Mouse (Mus musculus): ENCODE measurements around the gene Dnah12. TPM values are rescaled to one million over a fixed set of nuclear protein-coding genes. Genes with fewer than 3 reads are reported as not detected.
"Not testable (repeated sequence)": the region's sequence is repeated elsewhere in the genome, so short reads cannot be mapped to it uniquely, and the experiment has no call there.

Gene Dnah12
- polyA plus RNA-seq, 1 experiment: 0.15 TPM

DNA sequence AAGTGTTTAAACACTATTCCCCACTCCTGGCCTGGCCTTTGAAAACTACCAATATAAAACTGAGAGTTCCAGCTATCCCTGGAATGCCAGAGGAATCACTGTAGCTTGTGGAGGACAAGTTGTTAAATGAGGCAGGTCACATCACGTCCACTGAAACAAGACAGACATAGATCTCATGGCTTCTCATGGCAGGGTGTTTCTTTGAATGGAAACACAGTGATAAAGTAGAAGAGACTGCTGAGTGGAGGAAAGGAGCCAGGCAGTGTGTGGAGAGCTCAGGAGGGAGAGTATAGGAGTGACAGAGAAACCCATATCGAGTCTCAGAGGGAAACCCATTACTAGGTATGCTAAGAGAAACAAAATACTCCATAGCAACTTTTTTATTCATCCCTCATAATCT lies 2.3 kb upstream of the Dnah12 start:
- Histone ChIP-seq H3K27ac (ENCODE audit: insufficient read depth, low read length) (no peak overlapping the region), H3K27me3 (ENCODE audit: control insufficient read depth, insufficient read depth, low read length, poor library complexity, severe bottlenecking) (no peaks in the 10 kb centered on the region; the same call in 1 of the 2 replicates)

DNA sequence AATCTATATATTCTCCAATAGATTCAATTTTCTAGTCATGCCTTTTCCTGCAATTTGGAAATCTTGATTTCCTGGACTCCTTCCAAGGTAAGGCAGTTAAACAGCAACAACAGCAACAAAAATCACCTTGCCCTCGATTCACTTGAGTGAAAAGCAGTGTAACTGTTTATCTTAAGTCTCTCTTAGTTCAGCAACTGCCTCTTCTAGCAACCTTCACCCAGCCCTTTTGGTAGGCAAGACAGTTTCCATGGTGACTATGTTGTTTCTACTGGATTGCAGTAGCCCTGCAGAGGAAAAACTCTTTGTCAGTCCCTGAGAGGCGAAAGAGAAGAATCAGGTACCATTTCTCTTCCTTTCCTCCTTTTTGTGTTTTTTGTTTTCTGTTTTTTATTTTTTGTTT lies 1.7 kb upstream of the Dnah12 start:
- H3K27me3 ChIP-seq (ENCODE audit: control insufficient read depth, insufficient read depth, low read length, poor library complexity, severe bottlenecking): no peaks in the 10 kb centered on the region
- no peaks in the 10 kb centered on the region for H3K36me3 ChIP-seq (ENCODE audit: control insufficient read depth, insufficient read depth, low read length, poor library complexity, severe bottlenecking)
- no peak overlapping the region for H3K27ac ChIP-seq (ENCODE audit: insufficient read depth, low read length)
- H3K4me3 ChIP-seq (ENCODE audit: low read depth, low read length): no peak overlapping the region
- H3K9ac ChIP-seq (ENCODE audit: low read depth, poor library complexity, severe bottlenecking): no peak overlapping the region
- H3K9me3 ChIP-seq (replicated peaks; ENCODE audit: control insufficient read depth, insufficient read depth, low read length, poor library complexity, severe bottlenecking): no peaks in the 10 kb centered on the region
- TF ChIP-seq POLR2A (IDR thresholded peaks at IDR 0.05; ENCODE audit: insufficient read depth, low read length) (no peak), CTCF (IDR thresholded peaks at IDR 0.05; ENCODE audit: low read depth, low read length) (no peak), EP300 (IDR thresholded peaks at IDR 0.05; ENCODE audit: insufficient read depth, low read depth, low read length) (no peak)
- no peaks in the 10 kb centered on the region for H3K4me1 ChIP-seq (ENCODE audit: control insufficient read depth, insufficient read depth, low read length)

More for the DNA sequence above, 2.3 kb upstream of the Dnah12 start:
- Histone ChIP-seq H3K4me3 (ENCODE audit: low read depth, low read length) (no peak overlapping the region), H3K36me3 (ENCODE audit: control insufficient read depth, insufficient read depth, low read length, poor library complexity, severe bottlenecking) (no peaks in the 10 kb centered on the region), H3K9me3 (replicated peaks; ENCODE audit: control insufficient read depth, insufficient read depth, low read length, poor library complexity, severe bottlenecking) (no peaks in the 10 kb centered on the region), H3K9ac (ENCODE audit: low read depth, poor library complexity, severe bottlenecking) (no peak overlapping the region), H3K4me1 (ENCODE audit: control insufficient read depth, insufficient read depth, low read length) (no peaks in the 10 kb centered on the region)
- no peak for TF ChIP-seq CTCF (IDR thresholded peaks at IDR 0.05; ENCODE audit: low read depth, low read length)
- no peak for TF ChIP-seq POLR2A (IDR thresholded peaks at IDR 0.05; ENCODE audit: insufficient read depth, low read length)
- TF ChIP-seq EP300 (IDR thresholded peaks at IDR 0.05; ENCODE audit: insufficient read depth, low read depth, low read length): no peak

GRCm38 (mm10) chr14:26697912-26698311 lies 4.8 kb downstream of the Dnah12 start:
- no peak for TF ChIP-seq EP300 (IDR thresholded peaks at IDR 0.05; ENCODE audit: insufficient read depth, low read depth, low read length)
- no peaks in the 10 kb centered on the region for H3K36me3 ChIP-seq (ENCODE audit: control insufficient read depth, insufficient read depth, low read length, poor library complexity, severe bottlenecking)

DNA sequence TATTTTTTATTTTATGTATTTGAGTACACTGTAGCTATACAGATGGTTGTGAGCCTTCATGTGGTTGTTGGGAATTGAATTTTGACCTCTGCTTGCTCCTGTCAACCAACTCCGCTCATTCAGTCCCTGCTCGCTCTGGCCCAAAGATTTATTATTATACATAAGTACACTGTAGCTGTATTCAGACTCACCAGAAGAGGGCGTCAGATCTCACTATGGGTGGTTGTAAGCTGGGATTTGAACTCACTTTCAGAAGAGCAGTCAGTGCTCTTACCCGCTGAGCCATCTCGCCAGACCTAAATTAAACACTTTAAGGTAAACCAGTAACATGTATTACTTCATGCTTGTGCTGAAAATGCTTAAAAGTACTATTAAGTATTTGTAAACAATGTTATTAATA lies 12.2 kb downstream of the Dnah12 start:
- H3K36me3 ChIP-seq (ENCODE audit: control insufficient read depth, insufficient read depth, low read length, poor library complexity, severe bottlenecking); H3K27ac ChIP-seq (ENCODE audit: insufficient read depth, low read length); H3K4me3 ChIP-seq (ENCODE audit: low read depth, low read length); H3K4me1 ChIP-seq (ENCODE audit: control insufficient read depth, insufficient read depth, low read length); H3K9me3 ChIP-seq (replicated peaks; ENCODE audit: control insufficient read depth, insufficient read depth, low read length, poor library complexity, severe bottlenecking); H3K27me3 ChIP-seq (ENCODE audit: control insufficient read depth, insufficient read depth, low read length, poor library complexity, severe bottlenecking); H3K9ac ChIP-seq (ENCODE audit: low read depth, poor library complexity, severe bottlenecking): not testable (repeated sequence)
- peak; percentile 9 for TF ChIP-seq CTCF (IDR thresholded peaks at IDR 0.05; ENCODE audit: low read depth, low read length)

More at GRCm38 (mm10) chr14:26697912-26698311, 4.8 kb downstream of the Dnah12 start:
- Histone ChIP-seq H3K4me3 (ENCODE audit: low read depth, low read length) (no peak overlapping the region), H3K9ac (ENCODE audit: low read depth, poor library complexity, severe bottlenecking) (no peak overlapping the region), H3K9me3 (replicated peaks; ENCODE audit: control insufficient read depth, insufficient read depth, low read length, poor library complexity, severe bottlenecking) (no peaks in the 10 kb centered on the region), H3K4me1 (ENCODE audit: control insufficient read depth, insufficient read depth, low read length) (no peaks in the 10 kb centered on the region), H3K27ac (ENCODE audit: insufficient read depth, low read length) (no peak overlapping the region), H3K27me3 (ENCODE audit: control insufficient read depth, insufficient read depth, low read length, poor library complexity, severe bottlenecking) (no peaks in the 10 kb centered on the region)

DNA sequence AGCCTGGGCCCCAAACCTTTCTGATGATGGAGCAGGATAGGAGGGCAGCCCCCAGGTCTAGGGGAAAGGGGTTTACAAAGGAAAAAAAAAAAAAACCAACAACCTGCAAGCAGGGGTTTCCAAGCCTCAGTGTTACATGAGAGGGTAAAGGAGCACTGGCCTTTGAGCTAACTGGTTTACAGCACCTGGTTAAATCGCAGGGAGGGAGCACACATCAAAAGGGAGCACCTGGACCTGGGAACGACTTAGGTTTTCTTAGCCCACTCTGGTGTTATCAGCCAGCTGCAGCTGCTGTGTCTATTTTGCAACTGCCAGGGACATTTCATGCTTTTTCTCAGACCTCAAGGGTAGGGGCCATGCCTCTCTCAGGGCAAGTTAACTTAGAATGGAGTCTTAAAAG lies 26.6 kb downstream of the Dnah12 start:
- H3K9ac ChIP-seq (ENCODE audit: low read depth, poor library complexity, severe bottlenecking); H3K36me3 ChIP-seq (ENCODE audit: control insufficient read depth, insufficient read depth, low read length, poor library complexity, severe bottlenecking); H3K27ac ChIP-seq (ENCODE audit: insufficient read depth, low read length); H3K4me1 ChIP-seq (ENCODE audit: control insufficient read depth, insufficient read depth, low read length); H3K27me3 ChIP-seq (ENCODE audit: control insufficient read depth, insufficient read depth, low read length, poor library complexity, severe bottlenecking); H3K4me3 ChIP-seq (ENCODE audit: low read depth, low read length); H3K9me3 ChIP-seq (replicated peaks; ENCODE audit: control insufficient read depth, insufficient read depth, low read length, poor library complexity, severe bottlenecking): not testable (repeated sequence)

- Histone ChIP-seq H3K4me3 (ENCODE audit: low read depth, low read length) (no peak overlapping the region), H3K9me3 (replicated peaks; ENCODE audit: control insufficient read depth, insufficient read depth, low read length, poor library complexity, severe bottlenecking) (no peaks in the 10 kb centered on the region; the same call in 1 of the 2 replicates), H3K4me1 (ENCODE audit: control insufficient read depth, insufficient read depth, low read length) (no peaks in the 10 kb centered on the region), H3K27me3 (ENCODE audit: control insufficient read depth, insufficient read depth, low read length, poor library complexity, severe bottlenecking) (no peaks in the 10 kb centered on the region), H3K27ac (ENCODE audit: insufficient read depth, low read length) (no peak overlapping the region), H3K36me3 (ENCODE audit: control insufficient read depth, insufficient read depth, low read length, poor library complexity, severe bottlenecking) (no peaks in the 10 kb centered on the region), H3K9ac (ENCODE audit: low read depth, poor library complexity, severe bottlenecking) (no peak overlapping the region)
- no peak for TF ChIP-seq POLR2A (IDR thresholded peaks at IDR 0.05; ENCODE audit: insufficient read depth, low read length)
- TF ChIP-seq EP300 (IDR thresholded peaks at IDR 0.05; ENCODE audit: insufficient read depth, low read depth, low read length): no peak
- no peak for TF ChIP-seq CTCF (IDR thresholded peaks at IDR 0.05; ENCODE audit: low read depth, low read length)
These were observed 31.8 kb downstream of the Dnah12 start for GRCm38 (mm10) chr14:26724898-26725297.

DNA sequence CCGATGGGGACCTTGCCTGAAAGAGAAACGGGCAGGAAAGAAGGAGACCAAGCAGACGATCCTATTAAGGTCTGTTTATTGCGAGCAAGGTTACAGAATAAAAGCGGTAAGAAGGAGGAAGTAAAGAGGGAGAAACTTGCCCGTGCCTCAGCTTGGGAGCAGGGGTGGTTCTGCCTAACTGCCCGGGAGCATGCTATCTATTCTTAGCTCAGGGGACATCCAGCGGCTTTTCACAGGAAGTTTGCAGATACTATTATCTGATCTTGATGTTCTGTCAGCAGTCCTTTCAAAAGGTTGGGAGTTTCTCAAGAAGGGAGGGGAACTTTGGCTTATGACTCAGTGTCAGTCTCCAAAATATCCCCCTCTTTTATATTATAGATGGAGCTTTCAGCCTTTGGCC lies 65.5 kb downstream of the Dnah12 start:
- Histone ChIP-seq H3K27me3 (ENCODE audit: control insufficient read depth, insufficient read depth, low read length, poor library complexity, severe bottlenecking) (no peaks in the 10 kb centered on the region), H3K36me3 (ENCODE audit: control insufficient read depth, insufficient read depth, low read length, poor library complexity, severe bottlenecking) (no peaks in the 10 kb centered on the region), H3K9me3 (replicated peaks; ENCODE audit: control insufficient read depth, insufficient read depth, low read length, poor library complexity, severe bottlenecking) (no peaks in the 10 kb centered on the region; the same call in 1 of the 2 replicates), H3K27ac (ENCODE audit: insufficient read depth, low read length) (no peak overlapping the region), H3K4me1 (ENCODE audit: control insufficient read depth, insufficient read depth, low read length) (no peaks in the 10 kb centered on the region), H3K9ac (ENCODE audit: low read depth, poor library complexity, severe bottlenecking) (no peak overlapping the region), H3K4me3 (ENCODE audit: low read depth, low read length) (no peak overlapping the region)
- TF ChIP-seq POLR2A (IDR thresholded peaks at IDR 0.05; ENCODE audit: insufficient read depth, low read length) (no peak), EP300 (IDR thresholded peaks at IDR 0.05; ENCODE audit: insufficient read depth, low read depth, low read length) (no peak), CTCF (IDR thresholded peaks at IDR 0.05; ENCODE audit: low read depth, low read length) (no peak)

Measured in ES-Bruce4 (cell line).